Mouse (Mus musculus) right cerebral cortex, postnatal 10 days (tissue): ENCODE data around the gene Rbm15.

Source experiments
- DNase-seq, 2 experiments: peaks; one replicate each; pipeline ENCODE4 v3.0.0; 2021; ENCODE audit warnings: low spot score in 2 of 2

The Rbm15 gene

GRCm38 (mm10) chr3:107333381-107334201 is at the start of gene Rbm15:
Rbm15 (minus strand) TSS chr3:107333673.
- peak; percentile 98 to 99 for DNase-seq

- peak; percentile 60 to 74 for DNase-seq
These were observed 45.9 kb upstream of the Rbm15 start for GRCm38 (mm10) chr3:107379422-107379821.

- DNase-seq: no peak
These were observed 45.2 kb upstream of the Rbm15 start for GRCm38 (mm10) chr3:107378626-107379025.

- DNase-seq: no peak
These were observed 41.6 kb upstream of the Rbm15 start for GRCm38 (mm10) chr3:107374948-107375664.

- no peak for DNase-seq
These were observed 35.7 kb upstream of the Rbm15 start for GRCm38 (mm10) chr3:107369156-107369555.

GRCm38 (mm10) chr3:107367938-107368599 is 34.6 kb upstream of the Rbm15 start:
- no peak for DNase-seq

- DNase-seq: no peak
These were observed 31.9 kb upstream of the Rbm15 start for GRCm38 (mm10) chr3:107365341-107365740.

GRCm38 (mm10) chr3:107363391-107363790 is 29.9 kb upstream of the Rbm15 start:
- no peak for DNase-seq

- DNase-seq: no peak
These were observed 26.9 kb upstream of the Rbm15 start for GRCm38 (mm10) chr3:107360341-107360740.

- DNase-seq: no peak
These were observed 24.3 kb upstream of the Rbm15 start for GRCm38 (mm10) chr3:107357700-107358234.

- DNase-seq: peak; percentile 90 to 92
These were observed 23.5 kb upstream of the Rbm15 start for GRCm38 (mm10) chr3:107356964-107357441.

- DNase-seq: no peak
These were observed 22.3 kb upstream of the Rbm15 start for GRCm38 (mm10) chr3:107355618-107356260.

GRCm38 (mm10) chr3:107351706-107352105 is 18.2 kb upstream of the Rbm15 start:
- no peak for DNase-seq

GRCm38 (mm10) chr3:107349006-107349405 is 15.5 kb upstream of the Rbm15 start:
- DNase-seq: peak; percentile 62 to 68

- no peak for DNase-seq
These were observed 11.7 kb upstream of the Rbm15 start for GRCm38 (mm10) chr3:107345033-107345725.

- DNase-seq: no peak
These were observed 10.5 kb upstream of the Rbm15 start for GRCm38 (mm10) chr3:107343971-107344370.

- DNase-seq: no peak
These were observed 895 bp upstream of the Rbm15 start for GRCm38 (mm10) chr3:107334202-107334934.

GRCm38 (mm10) chr3:107332960-107333380 is 503 bp downstream of the Rbm15 start:
- peak; percentile 98 to 99 for DNase-seq

- DNase-seq: peak; percentile 71
These were observed 1.1 kb downstream of the Rbm15 start for GRCm38 (mm10) chr3:107332127-107332959.
